ENCODE assay signal across 8 mouse cellular contexts in the genomic region with DNA sequence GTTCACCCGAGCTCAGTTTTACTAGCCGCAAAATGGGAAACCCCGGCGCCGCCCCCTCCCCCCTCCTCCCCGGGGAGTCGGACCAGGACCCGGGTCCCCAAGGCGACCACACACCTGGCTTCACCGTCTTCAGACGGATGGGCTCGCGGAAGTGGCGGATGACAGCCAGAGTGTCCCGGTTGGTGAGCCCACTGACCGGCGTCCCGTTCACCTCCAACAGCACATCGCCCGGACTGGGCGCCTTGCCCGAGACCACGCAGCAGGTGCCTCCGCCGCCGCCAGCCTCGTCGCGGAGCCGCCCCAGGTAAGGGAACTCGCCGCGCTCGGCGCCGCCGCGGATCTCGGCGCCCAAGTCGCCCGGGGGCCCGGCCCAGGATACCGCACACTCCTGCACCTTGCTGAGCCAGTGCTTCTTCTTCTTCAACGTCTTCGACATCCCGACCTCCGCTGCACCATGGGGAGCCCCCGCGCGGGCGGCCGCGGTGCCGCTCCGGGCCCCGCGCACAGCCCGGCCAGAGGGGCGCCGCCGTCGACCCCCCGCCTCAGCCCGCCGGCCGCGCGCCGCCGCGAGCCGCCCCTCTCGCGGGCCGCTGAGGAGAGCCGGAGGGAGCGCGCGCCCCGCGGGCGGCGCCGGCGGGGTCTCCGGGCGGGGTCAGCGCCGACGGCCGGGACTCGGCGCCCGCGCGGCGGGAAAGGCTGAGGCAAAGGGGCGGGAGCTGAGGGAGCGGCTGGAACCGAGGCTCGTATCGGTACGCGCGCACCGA. TPM values are rescaled to one million over a fixed set of nuclear protein-coding genes. Genes with fewer than 3 reads are reported as not detected.
DNase-seq lines count a peak whose midpoint lies in the region.

No protein-coding gene starts in this region.

- H3K27ac ChIP-seq in macrophage: no peak overlapping the region

- H3K4me3 ChIP-seq in macrophage (ENCODE audit: inconsistent target): peak overlapping the region; percentile 35

- under 1% methylated on average over 64 of the region's 107 CpGs for WGBS in macrophage (ENCODE audit: missing documents)

- no peaks in the 10 kb centered on the region for H3K79me2 ChIP-seq in macrophage (ENCODE audit: inconsistent target)

- no peaks in the 10 kb centered on the region for H3K36me3 ChIP-seq in macrophage (ENCODE audit: inconsistent target)

- DNase-seq in NIH3T3 (ENCODE audit: low read depth): peak; percentile 56
- DNase-seq in cerebellum, postnatal 10 days: peak; percentile 75 to 76
- peak; percentile 66 for DNase-seq in gastrocnemius, postnatal 10 days
- peak; percentile 61 for DNase-seq in induced T-regulatory cell, adult 2 months (ENCODE audit: low read depth)
- peak; percentile 31 to 50 for DNase-seq in left cerebral cortex, adult 8-10 months (ENCODE audit: low spot score in 2 of 2)
- DNase-seq in skeletal muscle tissue, adult 2 months (ENCODE audit: low read depth, low spot score): peak; percentile 17
- DNase-seq in retina, embryonic 14.5 days (ENCODE audit: low spot score): no peak

RNA-seq across cellular contexts. Expression of a gene that starts 0.5 kb away (rescaled TPM):
- total RNA-seq in gastrocnemius, postnatal 10 days (2021): 10 to 100 TPM in 1 of 2 experiments, 1 to 10 TPM in 1; 9.1 to 12.3 TPM
- total RNA-seq in left cerebral cortex, adult 8-10 months (2022): 10 to 100 TPM; 37.4 to 44.8 (median 39.0) TPM
- total RNA-seq in macrophage (2018; cell fraction: chromatin; rRNA removed): 10 to 100 TPM in 6 of 26 experiments, 1 to 10 TPM in 20; 1.7 to 21.7 (median 5.5) TPM
- total RNA-seq in macrophage (2018; cell fraction: cytosol; rRNA removed): 1 to 10 TPM; 1.1 to 2.7 (median 1.6) TPM
- 1 to 10 TPM; 1.6 to 9.1 (median 2.8) TPM for total RNA-seq in macrophage (2018; cell fraction: nucleus; rRNA removed)
- polyA plus RNA-seq in macrophage (2018): 0.97 to 2.9 TPM (median 2.0 TPM) in 3 replicates
